Comparison of ENCODE assay signal across 8 mouse cellular contexts in genomic region chr2:116063819-116064293, GRCm38 (mm10). TPM values are rescaled to one million over a fixed set of nuclear protein-coding genes. Genes with fewer than 3 reads are reported as not detected.
DNase-seq lines count a peak whose midpoint lies in the region; ATAC-seq and TF ChIP-seq lines count a peak whose summit lies in the region.

No protein-coding gene starts in this region.

- peak overlapping the region; percentile 71 for H3K4me2 ChIP-seq in midbrain, embryonic 13.5 days (replicated peaks)

- intact Hi-C loops in left cerebral cortex, postnatal 25 days (cut with DNase I), result loop anchor here (2.0 to 10.0 kb wide), 3 partner anchors 102 to 479 kb away; partner anchors contain the start of gene BC052040

- no peak for DNase-seq in layer of hippocampus, adult 2 months (ENCODE audit: low spot score in 2 of 2)
- DNase-seq in layer of hippocampus, adult 9-11 months, result no peak
- peak; percentile 68 for DNase-seq in adipocyte (ENCODE audit: low spot score)
- DNase-seq in limb, embryonic 10.5 days (ENCODE audit: low spot score), result peak; percentile 66
- DNase-seq in left cerebral cortex, postnatal 25 days (ENCODE audit: low spot score in 2 of 2), result no peak
- no peak for DNase-seq in left cerebral cortex, adult 11 months (ENCODE audit: low spot score)

- peaks cover 22% of the 10 kb centered on the region for H3K36me3 ChIP-seq in limb, embryonic 10.5 days
- H3K36me3 ChIP-seq in midbrain, embryonic 13.5 days, result no peaks in the 10 kb centered on the region

- under 1% methylated on average over 37 of the region's 37 CpGs for WGBS in limb, embryonic 10.5 days
- under 1% methylated on average over 37 of the region's 37 CpGs for WGBS in midbrain, embryonic 13.5 days

- peaks cover 10% of the 10 kb centered on the region; the same call in 1 of the 2 replicates for H3K27me3 ChIP-seq in limb, embryonic 10.5 days (ENCODE audit: low read depth, poor library complexity, severe bottlenecking)
- peaks cover 9% of the 10 kb centered on the region for H3K27me3 ChIP-seq in midbrain, embryonic 13.5 days

- no peak; the same call in 1 of the 2 replicates for TF ChIP-seq CTCF in layer of hippocampus, adult 2 months (conservative IDR thresholded peaks at IDR 0.05)

- ATAC-seq in granulocyte monocyte progenitor cell, adult 5-6 weeks (replicated peaks; ENCODE audit: poor library complexity, severe bottlenecking), result peak; percentile 20; the same call in 1 of the 2 replicates
- no peak for ATAC-seq in midbrain, embryonic 13.5 days

- H3K9ac ChIP-seq in midbrain, embryonic 13.5 days (replicated peaks), result peak overlapping the region; percentile 95

- peaks cover 69% of the 10 kb centered on the region for H3K4me1 ChIP-seq in limb, embryonic 10.5 days
- peaks cover 40% of the 10 kb centered on the region for H3K4me1 ChIP-seq in midbrain, embryonic 13.5 days (replicated peaks)

- peak overlapping the region; percentile 62 for H3K4me3 ChIP-seq in layer of hippocampus, adult 2 months
- H3K4me3 ChIP-seq in limb, embryonic 10.5 days, result peak overlapping the region; percentile 77
- H3K4me3 ChIP-seq in midbrain, embryonic 13.5 days (replicated peaks), result peak overlapping the region; percentile 71

- H3K27ac ChIP-seq in layer of hippocampus, adult 2 months, result peak overlapping the region; percentile 91
- peak overlapping the region; percentile 93 for H3K27ac ChIP-seq in limb, embryonic 10.5 days
- peak overlapping the region; percentile 95 for H3K27ac ChIP-seq in midbrain, embryonic 13.5 days

- H3K9me3 ChIP-seq in limb, embryonic 10.5 days (replicated peaks), result no peaks in the 10 kb centered on the region
- no peaks in the 10 kb centered on the region for H3K9me3 ChIP-seq in midbrain, embryonic 13.5 days

RNA-seq across cellular contexts. Expression of gene Meis2, which starts 1.8 kb away (rescaled TPM):
- total RNA-seq in layer of hippocampus, adult 2 months (2021), result 10 to 100 TPM; 43.2 to 45.9 TPM
- not detected in 2 replicates for total RNA-seq in granulocyte monocyte progenitor cell, adult 5-6 weeks (2014; fragmentation: Nextera tagmentation)
- total RNA-seq in granulocyte monocyte progenitor cell, adult 5-6 weeks (2017), result not detected in 2 replicates
- polyA plus RNA-seq in limb, embryonic 10.5 days (2016; fragmentation: Nextera tagmentation; extraction: Ambion mirVana), result 63.2 and 65.7 TPM in 2 replicates
- polyA plus RNA-seq in midbrain, embryonic 13.5 days (2015; fragmentation: Nextera tagmentation; extraction: Ambion mirVana), result 69.4 and 79.0 TPM in 2 replicates
- 100 to 1,000 TPM in 1 of 2 experiments, 10 to 100 TPM in 1; 94.3 to 130 TPM for total RNA-seq in left cerebral cortex, postnatal 25 days (2021)

Comparison
In these comparisons a context has a peak if more than half of its experiments do, and no peak if none do; other contexts are left out.
1. DNase-seq: peak in adipocyte (single experiment) and limb, embryonic 10.5 days (single experiment); none in layer of hippocampus, adult 2 months (0 of 2), layer of hippocampus, adult 9-11 months (single experiment), left cerebral cortex, postnatal 25 days (0 of 2) and left cerebral cortex, adult 11 months (single experiment).
2. RNA of gene Meis2, which starts 1.8 kb away (total RNA-seq): 94.3 to 130 TPM in left cerebral cortex, postnatal 25 days and 43.2 to 45.9 TPM in layer of hippocampus, adult 2 months; not detected in granulocyte monocyte progenitor cell, adult 5-6 weeks; every median in the first group is over 10 times any median in the second.
3. Peak in every context shown above with its lines, with median percentiles within 50 percentile points of each other: H3K27ac ChIP-seq and H3K4me3 ChIP-seq.